Mouse (Mus musculus) adrenal gland, postnatal 4 days (tissue): ENCODE measurements around the gene Disp1. TPM values are rescaled to one million over a fixed set of nuclear protein-coding genes. Genes with fewer than 3 reads are reported as not detected.

ENCODE experiments used
- DNase-seq, 2 experiments: peaks; one replicate each; pipeline ENCODE4 v3.0.0; 2021 to 2022; ENCODE audit warnings: low spot score in 2 of 2, mixed read lengths in 2 of 2
- total RNA-seq, 2 experiments: library from RNA; stranded (reverse); gene quantifications; 2 replicates each; pipeline ENCODE4 v1.2.3; 2021

Gene Disp1
- total RNA-seq, 2 experiments from 2014 or later: 18.7 to 21.7 TPM

GRCm38 (mm10) chr1:183095454-183096088 is 125.8 kb downstream of the Disp1 start:
- DNase-seq: no peak

- DNase-seq: no peak
Observed at GRCm38 (mm10) chr1:183092296-183092695, 129.0 kb downstream of the Disp1 start.

- no peak for DNase-seq
Observed at GRCm38 (mm10) chr1:183091203-183091602, 130.1 kb downstream of the Disp1 start.

GRCm38 (mm10) chr1:183088661-183089060 is 132.7 kb downstream of the Disp1 start:
- DNase-seq: no peak

- DNase-seq: no peak
Observed at GRCm38 (mm10) chr1:183086843-183087242, 134.5 kb downstream of the Disp1 start.

- DNase-seq: no peak
Observed at GRCm38 (mm10) chr1:183084085-183085050, 137.0 kb downstream of the Disp1 start.

- no peak for DNase-seq
Observed at GRCm38 (mm10) chr1:183082436-183082835, 138.9 kb downstream of the Disp1 start.

GRCm38 (mm10) chr1:183081126-183081525 is 140.2 kb downstream of the Disp1 start:
- DNase-seq: no peak

GRCm38 (mm10) chr1:183075121-183075822 is 146.1 kb downstream of the Disp1 start:
- no peak for DNase-seq

- no peak for DNase-seq
Observed at GRCm38 (mm10) chr1:183072263-183073050, 148.9 kb downstream of the Disp1 start.

GRCm38 (mm10) chr1:183069954-183070649 is 151.2 kb downstream of the Disp1 start:
- DNase-seq: no peak

GRCm38 (mm10) chr1:183067807-183068206 is 153.5 kb downstream of the Disp1 start:
- no peak for DNase-seq

- no peak for DNase-seq
Observed at GRCm38 (mm10) chr1:183066981-183067380, 154.3 kb downstream of the Disp1 start.

- no peak for DNase-seq
Observed at GRCm38 (mm10) chr1:183060611-183061010, 160.7 kb downstream of the Disp1 start.

GRCm38 (mm10) chr1:183056289-183056655 is 165.1 kb downstream of the Disp1 start:
- no peak for DNase-seq

- peak in 1 of 2 experiments; percentile 18 for DNase-seq
Observed at GRCm38 (mm10) chr1:183055608-183056288, 165.6 kb downstream of the Disp1 start.

- DNase-seq: no peak
Observed at GRCm38 (mm10) chr1:183052663-183053062, 168.7 kb downstream of the Disp1 start.

- DNase-seq: no peak
Observed at GRCm38 (mm10) chr1:183049295-183049694, 172.0 kb downstream of the Disp1 start.

- no peak for DNase-seq
Observed at GRCm38 (mm10) chr1:183047913-183048523, 173.3 kb downstream of the Disp1 start.
